Mouse (Mus musculus) heart, embryonic 16.5 days (tissue): Measurements from ENCODE around the gene Olfr143. TPM values are rescaled to one million over a fixed set of nuclear protein-coding genes. Genes with fewer than 3 reads are reported as not detected.

Source experiments
- ATAC-seq: fragments of 200-750 bp; cut with Nextera tagmentation; replicated peaks from 2 replicates; pipeline ENCODE4 v1.8.0; 2017; ENCODE audit warnings: moderate number of reproducible peaks; ENCODE audit not compliant: insufficient read depth, low FRiP score; ENCODE audit errors: extremely low read depth
- H3K27ac ChIP-seq: fragments of 300-500 bp; sonication (generic); 2 replicates; pipeline ENCODE4 v1.5.1; 2014; ENCODE audit warnings: mild to moderate bottlenecking, low read length, control low read depth, moderate library complexity
- H3K27me3 ChIP-seq: fragments of 300-500 bp; sonication (generic); 2 replicates; pipeline ENCODE4 v1.6.1; 2014; ENCODE audit warnings: low read length, mixed read lengths; ENCODE audit not compliant: control insufficient read depth, insufficient read depth
- H3K36me3 ChIP-seq: fragments of 300-500 bp; sonication (generic); 2 replicates; pipeline ENCODE4 v1.6.1; 2014; ENCODE audit not compliant: control insufficient read depth, insufficient read depth
- H3K4me1 ChIP-seq: fragments of 300-500 bp; sonication (generic); 2 replicates; pipeline ENCODE4 v1.6.1; 2014; ENCODE audit warnings: low read length, mixed read lengths; ENCODE audit not compliant: control insufficient read depth, insufficient read depth
- H3K4me2 ChIP-seq: fragments of 300-500 bp; sonication (generic); 2 replicates; pipeline ENCODE4 v1.6.1; 2014; ENCODE audit warnings: low read depth, mild to moderate bottlenecking, control low read depth, low read length
- H3K4me3 ChIP-seq: fragments of 300-500 bp; sonication (generic); 2 replicates; pipeline ENCODE4 v1.5.1; 2014; ENCODE audit warnings: mild to moderate bottlenecking, control low read depth, low read length
- H3K9ac ChIP-seq: fragments of 300-500 bp; sonication (generic); 2 replicates; pipeline ENCODE4 v1.6.1; 2014; ENCODE audit warnings: low read length, control low read depth
- H3K9me3 ChIP-seq: fragments of 300-500 bp; sonication (generic); replicated peaks from 2 replicates; pipeline ENCODE4 v1.6.1; 2016; ENCODE audit warnings: low read length; ENCODE audit not compliant: control insufficient read depth
- WGBS: fragments of 180-500 bp; shearing (Covaris S2); extraction: QIAGEN DNeasy Blood & Tissue Kit; methylation state at CpG from one replicate; pipeline ENCODE4 v1.1.7; 2014; 5-methylcytosine and 5-hydroxymethylcytosine counted together
- polyA plus RNA-seq: library from polyadenylated mRNA; unstranded; fragments of >200 nt; fragmentation: Nextera tagmentation; extraction: Ambion mirVana; gene quantifications from 2 replicates; pipeline ENCODE4 v1.2.1, GENCODE M21; 2015

The Olfr143 gene
- polyA plus RNA-seq = not detected in 2 replicates

GRCm38 (mm10) chr9:38252474-38252873 is at the start of gene Olfr143:
Gene Olfr143 (plus strand): TSS chr9:38252774.
- Histone ChIP-seq H3K27me3 (no peaks in the 10 kb centered on the region), H3K4me2 (no peak within 1 kb of the TSS), H3K9me3 (no peaks in the 10 kb centered on the region), H3K4me1 (no peaks in the 10 kb centered on the region), H3K9ac (no peak within 1 kb of the TSS), H3K27ac (no peak within 1 kb of the TSS), H3K4me3 (no peak within 1 kb of the TSS), H3K36me3 (no peaks in the 10 kb centered on the region)
- ATAC-seq = no peak

GRCm38 (mm10) chr9:38208065-38208464 is 44.5 kb upstream of the Olfr143 start, which contains the start of gene Olfr893:
Gene Olfr893 (plus strand): TSS chr9:38208365.
- no peak within 1 kb of the TSS for H3K4me3 ChIP-seq
- WGBS = 83% methylated on average over 3 of the region's 3 CpGs
- no peaks in the 10 kb centered on the region for H3K9me3 ChIP-seq
- no peak within 1 kb of the TSS for H3K4me2 ChIP-seq
- H3K36me3 ChIP-seq = no peaks in the 10 kb centered on the region
- ATAC-seq = no peak
- H3K27ac ChIP-seq = no peak within 1 kb of the TSS
- H3K27me3 ChIP-seq = no peaks in the 10 kb centered on the region
- no peaks in the 10 kb centered on the region for H3K4me1 ChIP-seq
- no peak within 1 kb of the TSS for H3K9ac ChIP-seq

DNA sequence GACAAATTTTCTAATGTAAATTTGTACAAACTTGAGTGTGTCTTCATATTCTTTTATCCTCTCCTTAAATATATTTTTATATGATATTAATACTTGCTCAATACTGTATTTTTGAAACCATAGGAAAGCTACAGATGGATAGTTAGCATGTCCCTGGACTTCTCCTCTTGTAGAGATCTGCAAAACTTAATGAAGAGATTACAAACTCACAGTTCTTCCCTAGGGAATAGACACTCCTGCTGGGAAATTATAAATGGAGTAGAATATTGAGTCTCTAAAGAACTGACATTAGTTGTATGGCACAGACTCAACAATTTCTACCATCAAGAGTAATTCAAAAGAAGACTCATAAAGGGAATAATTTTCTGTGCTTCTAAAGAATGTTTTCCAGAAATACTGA is 34.8 kb upstream of the Olfr143 start, which contains the start of gene Olfr894:
Gene Olfr894 (plus strand): TSS at position 301 of the 400 bp plus-strand sequence.
- no peaks in the 10 kb centered on the region for H3K4me1 ChIP-seq
- no peak for ATAC-seq
- H3K9me3 ChIP-seq = peaks cover 3% of the 10 kb centered on the region; the same call in 1 of the 2 replicates
- H3K27me3 ChIP-seq = no peaks in the 10 kb centered on the region
- no peak within 1 kb of the TSS for H3K4me2 ChIP-seq
- H3K27ac ChIP-seq = no peak within 1 kb of the TSS
- no peak within 1 kb of the TSS for H3K9ac ChIP-seq
- H3K4me3 ChIP-seq = no peak within 1 kb of the TSS
- no peaks in the 10 kb centered on the region for H3K36me3 ChIP-seq

DNA sequence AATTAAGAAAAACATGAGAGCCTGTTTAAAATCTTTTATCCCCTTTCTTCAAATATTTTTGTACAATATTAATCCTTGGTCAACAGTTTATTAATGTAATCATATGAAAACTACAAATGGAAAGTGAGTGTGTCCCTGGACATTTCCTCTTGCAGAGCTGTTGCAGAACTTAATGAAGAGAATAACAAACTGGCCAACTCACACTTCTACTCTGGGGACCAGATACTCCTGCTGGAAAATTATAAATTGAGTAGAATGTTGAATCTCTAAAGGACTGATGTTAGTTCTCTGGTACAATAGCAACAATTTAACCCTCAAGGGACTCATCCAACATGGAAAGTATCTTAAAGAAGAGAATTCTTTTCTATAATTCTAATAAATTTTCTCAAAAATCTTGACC is 15.0 kb downstream of the Olfr143 start, which contains the start of gene Olfr895:
Gene Olfr895 (plus strand): TSS at position 301 of the 400 bp plus-strand sequence.
- Histone ChIP-seq H3K4me3 (no peak within 1 kb of the TSS), H3K27me3 (no peaks in the 10 kb centered on the region), H3K4me1 (no peaks in the 10 kb centered on the region), H3K27ac (no peak within 1 kb of the TSS), H3K9me3 (no peaks in the 10 kb centered on the region), H3K4me2 (no peak within 1 kb of the TSS), H3K36me3 (no peaks in the 10 kb centered on the region), H3K9ac (no peak within 1 kb of the TSS)
- ATAC-seq = no peak

DNA sequence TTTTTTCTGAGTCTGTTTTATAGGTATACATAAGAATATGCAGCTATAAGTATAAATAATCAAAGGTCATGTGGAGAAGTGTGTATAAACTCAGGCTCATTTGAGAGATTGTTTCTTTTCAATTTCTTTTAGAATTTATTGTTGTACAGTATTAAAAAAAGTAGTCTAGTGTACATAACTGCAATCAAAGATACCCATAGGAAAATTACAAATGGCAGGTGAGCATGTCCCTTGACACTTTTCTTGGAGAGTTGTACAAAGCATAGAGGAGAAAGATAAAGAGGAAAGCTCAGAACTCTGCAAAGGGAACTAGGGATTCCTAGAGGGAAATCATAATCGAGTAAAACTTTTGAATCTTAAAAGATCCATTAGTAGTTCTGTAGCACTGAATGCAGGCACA is 38.2 kb downstream of the Olfr143 start, which contains the start of gene Olfr896-ps1:
Gene Olfr896-ps1 (plus strand): TSS at position 301 of the 400 bp plus-strand sequence.
- H3K4me1 ChIP-seq = no peaks in the 10 kb centered on the region
- WGBS = 74% methylated on average over 1 of the region's 1 CpGs
- no peak within 1 kb of the TSS for H3K4me3 ChIP-seq
- no peak for ATAC-seq
- no peaks in the 10 kb centered on the region for H3K36me3 ChIP-seq
- H3K4me2 ChIP-seq = no peak within 1 kb of the TSS
- H3K27me3 ChIP-seq = no peaks in the 10 kb centered on the region
- H3K9ac ChIP-seq = no peak within 1 kb of the TSS
- H3K9me3 ChIP-seq = no peaks in the 10 kb centered on the region
- no peak within 1 kb of the TSS for H3K27ac ChIP-seq

Other genes with a start within 250 kb of the Olfr143 start
- not detected in 2 replicates for gene Olfr883, start 227.0 kb upstream of the Olfr143 start, polyA plus RNA-seq
- not detected in 2 replicates for gene Olfr884, start 206.2 kb upstream of the Olfr143 start, polyA plus RNA-seq
- not detected in 2 replicates for gene Olfr885, start 191.5 kb upstream of the Olfr143 start, polyA plus RNA-seq
- gene Olfr887, start 168.7 kb upstream of the Olfr143 start, polyA plus RNA-seq = not detected in 2 replicates
- not detected in 2 replicates for gene Olfr888, start 144.6 kb upstream of the Olfr143 start, polyA plus RNA-seq
- gene Olfr889, start 137.6 kb upstream of the Olfr143 start, polyA plus RNA-seq = 0.02 and 0.04 TPM in 2 replicates
- gene Olfr890, start 110.3 kb upstream of the Olfr143 start, polyA plus RNA-seq = not detected in 2 replicates
- not detected in 2 replicates for gene Olfr891, start 72.0 kb upstream of the Olfr143 start, polyA plus RNA-seq
- not detected in 2 replicates for gene Olfr893, start 44.4 kb upstream of the Olfr143 start, polyA plus RNA-seq
- gene Olfr894, start 34.7 kb upstream of the Olfr143 start, polyA plus RNA-seq = not detected in 2 replicates
- not detected in 2 replicates for gene Olfr895, start 15.1 kb downstream of the Olfr143 start, polyA plus RNA-seq
- gene Olfr896-ps1, start 38.3 kb downstream of the Olfr143 start, polyA plus RNA-seq = not detected in 2 replicates
- gene Olfr25, start 76.3 kb downstream of the Olfr143 start, polyA plus RNA-seq = not detected in 2 replicates
- gene Olfr898, start 95.6 kb downstream of the Olfr143 start, polyA plus RNA-seq = not detected in 2 replicates
- not detected in 2 replicates for gene Olfr250, start 114.1 kb downstream of the Olfr143 start, polyA plus RNA-seq
- not detected in 2 replicates for gene Olfr251, start 124.3 kb downstream of the Olfr143 start, polyA plus RNA-seq
- not detected in 2 replicates for gene Olfr147, start 148.9 kb downstream of the Olfr143 start, polyA plus RNA-seq
- not detected in 2 replicates for gene Olfr901, start 176.7 kb downstream of the Olfr143 start, polyA plus RNA-seq
- gene Olfr902, start 194.9 kb downstream of the Olfr143 start, polyA plus RNA-seq = not detected in 2 replicates
- gene Olfr904, start 210.4 kb downstream of the Olfr143 start, polyA plus RNA-seq = not detected in 2 replicates
- gene Olfr905, start 218.3 kb downstream of the Olfr143 start, polyA plus RNA-seq = not detected in 2 replicates
- not detected in 2 replicates for gene Olfr906, start 234.3 kb downstream of the Olfr143 start, polyA plus RNA-seq
- not detected in 2 replicates for gene Olfr907, start 243.0 kb downstream of the Olfr143 start, polyA plus RNA-seq